Mouse (Mus musculus) heart, adult 18-20 months (tissue): ENCODE data around the gene Vps72. TPM values are rescaled to one million over a fixed set of nuclear protein-coding genes. Genes with fewer than 3 reads are reported as not detected.
A peak's percentile ranks its signal among the peaks of the same experiment; 100 is the strongest.
"Not testable (repeated sequence)": the region's sequence is repeated elsewhere in the genome, so short reads cannot be mapped to it uniquely, and the experiment has no call there.

ENCODE experiments used
- DNase-seq, 2 experiments: peaks; one replicate each; pipeline ENCODE4 v3.0.0; 2021 to 2022; ENCODE audit warnings: mixed read lengths in 1 of 2
- total RNA-seq, 2 experiments: library from RNA; stranded (reverse); gene quantifications; 2 replicates each; pipeline ENCODE4 v1.2.3; 2021

The Vps72 gene
- total RNA-seq, 2 experiments from 2014 or later = 32.1 to 32.5 TPM

DNA sequence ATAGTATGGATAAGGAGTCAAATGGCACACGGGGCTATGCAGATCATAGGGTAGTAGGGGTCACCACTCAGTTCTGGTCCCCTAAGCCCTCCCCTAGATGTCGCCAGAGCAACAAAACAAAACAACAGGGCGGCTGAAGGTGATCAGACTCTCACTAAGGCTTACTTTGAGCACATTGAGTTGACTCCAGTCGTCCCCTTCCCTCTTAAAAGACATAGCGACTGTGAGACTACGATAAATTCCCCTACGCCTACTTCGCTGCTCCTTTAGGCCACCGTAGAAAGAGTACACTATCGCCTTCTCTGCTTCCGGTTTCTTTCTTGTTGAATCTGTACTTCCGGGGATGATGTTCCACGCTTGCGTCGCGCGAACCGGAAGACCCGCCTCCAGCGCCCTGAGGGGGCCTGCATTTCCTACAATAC is 22.9 kb downstream of the Vps72 start, which contains the start of the genes Scnm1 and Lysmd1:
Gene Scnm1 (minus strand): TSS at position 332 of the 422 bp plus-strand sequence.
Gene Lysmd1 (plus strand): TSS at position 409 of the 422 bp plus-strand sequence.
- DNase-seq = peak; percentile 94 to 96

DNA sequence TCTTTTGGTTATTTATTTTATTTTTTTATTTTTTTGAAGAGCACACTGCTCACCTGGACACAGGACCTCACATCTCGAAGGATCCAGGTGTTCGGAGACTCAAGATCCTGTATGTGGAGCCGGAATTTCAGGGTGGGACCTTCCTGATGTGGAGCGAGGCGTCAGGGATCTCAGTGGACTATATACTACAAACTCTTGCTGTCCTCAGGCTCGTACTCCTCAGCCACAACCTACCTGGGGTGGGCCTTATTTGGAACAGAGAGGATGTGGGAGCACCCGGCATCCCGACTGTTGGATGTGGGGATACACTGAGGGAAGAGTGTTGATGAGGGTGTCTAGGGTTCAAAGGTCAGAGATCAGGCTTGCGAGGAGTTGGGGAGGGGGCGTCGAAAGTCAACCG is 23.3 kb downstream of the Vps72 start:
- not testable (repeated sequence) for DNase-seq

DNA sequence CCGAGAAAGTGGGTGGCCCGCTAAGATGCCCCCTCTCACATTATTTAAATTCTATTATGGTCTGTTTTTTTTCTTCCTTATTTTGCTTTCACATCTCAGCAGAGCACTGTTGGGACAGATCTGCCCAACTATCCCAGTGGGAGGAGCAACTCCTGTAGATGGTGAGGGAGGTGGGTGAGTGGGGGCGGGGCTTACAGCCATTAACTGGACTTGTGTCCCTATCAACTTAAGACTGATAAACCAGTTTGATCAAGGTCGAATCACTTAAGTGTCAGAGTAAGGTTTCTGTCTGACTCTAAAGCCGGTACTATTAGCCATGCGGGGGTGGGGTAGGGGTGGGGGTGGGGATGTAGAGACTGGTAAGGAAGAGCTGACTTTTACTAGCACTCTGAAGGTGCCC is 24.2 kb downstream of the Vps72 start:
- DNase-seq = peak; percentile 71 to 76

DNA sequence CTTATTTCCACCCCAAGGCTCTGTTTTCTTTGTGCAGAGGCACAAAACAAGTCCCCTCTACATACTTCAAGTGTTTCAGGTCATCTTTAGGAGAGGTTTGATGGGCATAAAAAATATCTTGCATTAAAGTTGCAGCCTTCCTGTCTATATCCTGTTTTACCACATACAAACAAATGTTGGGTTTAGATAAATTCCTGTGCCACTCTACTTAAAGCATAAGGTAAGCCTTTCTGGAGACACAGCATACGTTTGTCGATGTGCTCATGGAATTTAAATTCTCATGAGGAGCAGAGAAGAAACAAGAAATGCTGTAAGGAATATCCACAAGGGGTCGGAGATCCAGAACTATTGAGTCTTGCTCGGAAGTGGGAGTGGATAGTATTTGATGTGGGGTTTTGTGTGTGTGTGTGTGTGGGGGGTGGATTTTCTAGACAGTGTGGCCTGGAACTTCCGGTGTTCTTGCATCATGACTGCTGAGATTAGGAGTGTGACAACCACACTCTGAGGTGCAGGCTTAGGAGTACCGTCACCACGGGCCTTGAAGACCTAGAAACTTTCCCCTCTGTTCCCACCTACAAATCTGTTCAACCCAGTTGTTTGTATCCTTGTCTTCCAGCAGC is 24.7 kb downstream of the Vps72 start:
- no peak for DNase-seq

DNA sequence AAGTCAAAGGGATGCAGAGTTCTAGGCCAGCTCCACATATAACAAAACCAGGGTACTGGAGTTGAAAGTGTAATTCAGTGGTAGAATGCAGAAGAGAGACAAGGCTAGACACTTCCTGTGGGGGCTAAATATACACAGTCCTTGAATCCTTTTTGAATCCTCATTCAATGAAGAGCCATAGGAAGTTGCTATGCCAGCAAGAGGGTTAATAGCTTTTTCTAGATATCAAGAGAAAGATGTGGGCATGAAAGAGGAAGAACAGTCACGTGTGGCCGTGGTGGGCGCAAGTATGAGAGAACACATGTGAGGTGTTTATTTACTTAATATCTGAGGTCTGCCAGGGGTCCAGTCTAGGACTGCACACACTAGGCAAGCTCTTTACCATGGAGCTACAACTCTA is 25.5 kb downstream of the Vps72 start:
- no peak for DNase-seq

DNA sequence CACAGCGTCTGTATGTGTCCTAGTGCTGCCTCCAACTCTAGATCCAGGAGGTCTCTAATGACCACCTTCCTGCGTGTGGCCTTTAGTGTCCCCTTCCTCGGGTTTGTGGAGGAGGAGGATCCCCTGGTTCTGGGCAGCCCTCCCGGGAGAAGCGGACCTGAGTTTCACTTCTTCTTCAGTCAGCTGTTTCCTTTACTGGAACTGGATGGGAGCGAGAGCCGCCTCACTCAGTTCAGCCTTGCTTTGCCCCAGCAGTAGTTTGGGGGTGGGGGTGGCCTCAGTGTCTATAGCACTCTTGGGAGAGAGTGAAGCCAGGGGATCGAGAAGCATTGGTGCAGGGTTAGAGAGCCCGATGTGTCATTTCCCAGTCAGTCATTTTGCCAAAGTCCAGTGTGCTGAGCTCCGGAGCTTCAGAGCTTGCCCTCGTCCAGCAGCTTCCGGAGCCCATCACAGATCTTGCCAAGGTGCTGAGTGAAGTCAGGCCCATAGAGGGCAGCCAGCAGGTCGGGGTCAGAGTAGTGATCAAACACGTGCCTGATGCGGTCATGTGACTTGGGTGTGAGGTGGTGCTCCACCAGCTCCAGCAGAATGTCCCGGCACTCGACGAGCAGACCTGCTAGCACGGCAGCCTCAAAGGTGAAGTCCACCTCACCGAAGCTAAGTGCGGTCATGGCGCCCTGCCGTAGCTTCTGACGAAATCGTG is 28.9 kb downstream of the Vps72 start:
- peak in 1 of 2 experiments; percentile 63 for DNase-seq

DNA sequence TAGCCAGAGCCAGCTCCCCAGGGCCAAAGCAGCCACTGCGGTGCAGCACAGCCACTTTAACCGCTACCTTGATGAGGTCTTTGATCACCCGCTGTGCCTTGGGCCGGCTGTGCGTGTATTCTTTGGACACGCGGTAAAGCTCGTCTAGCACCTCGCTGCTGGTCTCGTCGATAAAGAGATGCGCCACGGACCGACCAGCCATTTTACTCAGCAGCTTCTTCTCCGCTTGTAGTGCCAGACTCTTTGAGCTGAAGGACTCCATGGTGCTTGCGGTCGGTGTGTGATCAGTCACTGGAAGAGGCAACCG is 29.4 kb downstream of the Vps72 start:
- no peak for DNase-seq

DNA sequence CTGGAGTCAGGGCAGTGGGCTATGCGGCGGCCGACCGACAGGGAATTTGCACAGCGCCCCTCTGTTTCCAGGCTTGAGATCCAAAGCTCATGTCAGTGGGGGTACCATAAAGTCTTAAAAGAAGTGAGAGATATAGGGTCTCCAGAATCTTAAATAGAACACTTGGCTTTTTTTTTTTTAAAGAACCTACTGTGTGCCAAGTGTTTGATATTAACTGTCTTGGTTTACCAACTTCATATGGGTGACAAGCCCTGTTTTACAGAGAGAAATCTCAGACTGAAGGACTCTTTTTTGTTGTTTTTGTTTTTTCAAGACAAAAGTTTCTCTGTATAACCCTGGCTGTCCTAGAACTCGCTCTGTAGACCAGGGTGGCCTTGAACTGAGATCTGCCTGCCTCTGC is 30.0 kb downstream of the Vps72 start:
- DNase-seq = no peak

DNA sequence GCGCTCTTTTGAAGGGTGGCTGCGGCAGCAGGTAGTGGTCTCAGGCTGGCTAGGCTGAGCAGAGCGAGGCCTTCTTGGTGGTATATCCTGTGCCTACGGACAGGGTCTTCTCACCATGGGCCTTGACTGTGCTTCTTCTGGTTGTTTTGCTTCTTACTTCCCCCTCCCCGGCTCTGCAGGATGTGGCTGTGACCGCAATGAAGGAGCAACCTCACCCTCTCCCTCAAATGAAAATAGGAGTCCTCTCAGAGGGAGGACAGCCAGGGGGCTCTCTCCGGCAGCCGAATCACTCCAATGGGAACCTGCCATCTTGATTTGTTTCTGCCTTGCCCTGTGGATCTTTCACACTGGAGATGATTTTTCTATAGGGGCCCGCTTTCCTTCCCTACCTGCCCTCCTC is 30.7 kb downstream of the Vps72 start:
- DNase-seq = peak in 1 of 2 experiments; percentile 59

DNA sequence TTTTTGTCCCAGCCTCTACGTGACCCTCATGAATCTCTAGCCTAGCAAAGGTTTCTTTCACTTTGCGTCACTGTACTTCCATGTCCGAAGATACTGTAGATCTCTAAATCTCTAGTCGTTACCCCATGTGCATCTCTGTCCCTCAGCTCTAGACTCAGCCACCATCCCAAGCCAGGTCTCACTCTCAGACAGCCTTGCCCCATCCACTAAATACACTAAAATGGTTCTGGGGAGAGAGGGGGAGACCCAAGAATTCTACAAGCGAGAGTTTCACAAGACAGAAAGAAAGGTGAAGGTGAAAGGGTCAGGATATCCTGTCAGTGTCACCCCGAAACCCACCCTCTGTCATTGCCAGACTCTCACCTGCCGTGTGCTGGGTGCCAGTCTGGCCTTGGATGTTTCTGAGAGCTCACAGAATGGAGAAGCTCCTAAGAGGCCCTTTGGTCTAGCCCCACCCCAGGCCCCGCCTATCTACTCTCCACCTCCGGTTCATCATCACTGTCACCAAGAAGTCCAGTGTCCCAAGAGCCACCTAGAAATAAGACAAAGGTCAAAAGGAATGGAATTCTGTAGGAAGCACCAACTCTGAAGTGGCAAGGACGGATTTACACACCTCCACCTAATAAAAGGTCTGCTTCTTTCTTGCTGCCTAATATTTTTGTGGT is 31.3 kb downstream of the Vps72 start, which contains the start of gene Tnfaip8l2:
Gene Tnfaip8l2 (minus strand): TSS at position 409 of the 665 bp plus-strand sequence.
- peak in 1 of 2 experiments; percentile 71 for DNase-seq

DNA sequence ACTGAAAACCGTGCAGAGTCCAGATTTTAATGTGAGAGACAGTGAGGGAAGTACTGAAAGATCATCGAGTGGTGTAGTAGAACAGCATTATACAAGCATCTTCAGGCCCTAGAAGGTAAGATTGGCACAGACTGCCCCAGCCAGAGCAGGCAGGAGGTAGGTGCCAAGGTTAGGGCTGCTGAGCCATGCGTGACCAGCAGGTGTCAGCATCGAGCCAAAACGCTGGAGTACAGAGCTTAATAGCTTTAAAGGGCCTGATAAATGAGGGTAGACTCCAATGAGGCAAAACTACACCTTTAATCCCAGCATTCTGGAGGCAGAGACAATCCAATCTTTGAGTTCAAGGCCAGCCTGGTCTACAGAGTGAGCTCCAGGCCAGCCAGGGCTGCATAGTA is 31.8 kb downstream of the Vps72 start:
- DNase-seq = peak; percentile 90 to 96

DNA sequence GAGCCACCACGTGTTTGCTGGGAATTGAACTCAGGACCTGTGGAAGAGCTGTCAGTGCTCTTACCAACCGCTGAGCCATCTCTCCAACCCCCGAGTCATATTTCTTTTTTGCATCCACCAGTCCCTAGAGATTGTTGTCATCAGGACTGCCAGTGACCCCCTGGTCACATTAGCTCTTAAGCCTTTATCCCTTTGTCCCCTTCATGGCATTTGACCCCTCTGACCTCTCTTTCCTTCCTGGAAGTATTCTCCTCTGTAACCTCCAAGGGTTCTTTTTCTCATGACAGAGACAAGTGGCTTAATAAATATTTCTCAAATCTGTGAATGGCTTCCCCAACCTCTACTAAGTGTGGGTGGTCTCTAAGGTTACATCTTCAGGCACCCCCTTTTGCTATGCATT is 37.1 kb downstream of the Vps72 start:
- DNase-seq = no peak

DNA sequence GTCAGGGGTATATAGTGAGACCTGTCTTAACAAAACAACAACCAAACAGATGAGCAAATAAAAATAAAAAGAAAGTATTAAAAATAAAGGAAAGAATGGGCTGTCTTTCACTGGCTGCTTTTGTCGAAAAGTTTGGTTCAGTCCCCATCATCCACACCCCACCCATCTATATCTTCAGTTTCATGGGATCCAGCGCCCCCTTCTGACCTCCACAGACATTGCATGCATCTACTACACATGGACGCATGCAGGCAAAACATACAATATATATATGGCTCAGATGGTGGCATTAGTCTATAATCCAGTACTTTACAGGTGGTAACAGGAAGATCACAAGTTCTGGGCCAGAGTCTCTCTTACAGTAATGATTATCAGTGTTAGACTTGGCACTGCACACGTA is 43.1 kb downstream of the Vps72 start:
- DNase-seq = peak in 1 of 2 experiments; percentile 51

DNA sequence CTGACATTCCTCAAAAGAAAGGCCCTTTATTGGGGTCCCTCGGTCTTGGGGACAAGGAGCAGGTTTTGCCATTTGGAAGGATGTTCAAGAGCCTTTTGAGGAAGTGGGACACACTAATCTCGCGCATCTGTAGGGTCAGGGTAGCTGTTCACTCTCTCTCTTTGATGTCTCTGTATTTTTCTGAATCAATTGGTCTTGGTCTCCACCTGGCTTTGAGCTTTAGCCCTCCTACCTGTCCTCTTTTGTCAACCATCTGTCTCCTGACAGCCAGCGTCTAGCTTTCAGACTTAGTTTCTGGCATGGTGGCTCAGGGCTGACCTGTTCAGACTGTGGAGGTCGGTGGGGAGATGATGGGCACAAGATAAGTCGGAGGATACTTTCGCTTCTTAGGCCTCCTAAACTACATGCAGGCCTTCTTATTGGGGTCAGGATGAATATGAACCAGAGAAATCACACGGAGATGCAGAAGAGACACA is 48.7 kb downstream of the Vps72 start:
- DNase-seq = no peak

DNA sequence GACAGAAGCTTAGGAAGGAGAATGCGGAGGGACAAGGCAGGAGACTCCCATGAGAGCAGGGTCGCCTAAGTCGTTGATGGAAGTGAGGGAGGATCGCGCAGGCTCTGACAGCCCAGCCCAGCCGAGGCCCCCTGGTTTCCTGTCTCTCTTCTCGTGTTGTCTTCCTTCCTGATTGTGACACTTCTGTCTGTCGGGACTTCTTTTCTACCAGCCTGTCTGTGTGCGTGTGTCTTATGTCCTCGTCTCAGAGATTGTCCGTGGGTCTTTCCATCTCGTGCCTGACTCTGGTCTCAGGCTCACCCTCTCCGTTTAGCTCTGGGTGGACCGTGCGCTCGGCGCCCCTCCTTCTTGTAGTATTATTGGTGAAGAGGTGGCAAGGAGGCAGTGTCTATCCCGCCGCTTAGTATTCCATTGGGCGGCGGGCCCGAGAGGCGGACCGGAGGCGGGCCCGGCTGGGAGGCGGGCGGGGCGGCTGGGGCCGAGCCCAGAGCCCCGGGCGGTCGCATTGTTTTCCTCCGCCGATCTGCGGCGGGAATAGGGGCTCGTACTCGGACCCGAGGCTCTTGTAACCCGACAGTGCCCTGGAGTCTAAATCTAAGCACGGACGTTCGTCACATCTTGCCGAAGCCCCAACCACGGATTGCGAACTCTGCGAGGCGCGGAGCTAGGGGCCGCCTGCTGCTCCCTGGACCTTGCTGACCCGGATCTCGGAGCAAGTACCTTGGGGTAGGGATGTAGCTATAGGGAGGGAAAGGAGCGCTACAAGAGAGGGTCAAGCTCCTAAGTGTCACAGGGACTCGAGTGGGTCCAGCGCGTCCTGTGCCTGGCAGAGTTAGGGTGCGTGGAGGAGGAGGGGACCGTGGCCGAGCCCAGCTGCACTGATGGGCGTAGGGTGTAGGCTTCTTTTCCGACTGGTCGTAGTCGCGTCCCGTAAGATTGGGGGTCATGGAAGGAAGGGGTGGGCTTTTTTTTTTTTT is 49.5 kb downstream of the Vps72 start, which contains the start of gene Sema6c:
Gene Sema6c (plus strand): TSS at position 471 of the 977 bp plus-strand sequence.
- peak; percentile 93 to 95 for DNase-seq

DNA sequence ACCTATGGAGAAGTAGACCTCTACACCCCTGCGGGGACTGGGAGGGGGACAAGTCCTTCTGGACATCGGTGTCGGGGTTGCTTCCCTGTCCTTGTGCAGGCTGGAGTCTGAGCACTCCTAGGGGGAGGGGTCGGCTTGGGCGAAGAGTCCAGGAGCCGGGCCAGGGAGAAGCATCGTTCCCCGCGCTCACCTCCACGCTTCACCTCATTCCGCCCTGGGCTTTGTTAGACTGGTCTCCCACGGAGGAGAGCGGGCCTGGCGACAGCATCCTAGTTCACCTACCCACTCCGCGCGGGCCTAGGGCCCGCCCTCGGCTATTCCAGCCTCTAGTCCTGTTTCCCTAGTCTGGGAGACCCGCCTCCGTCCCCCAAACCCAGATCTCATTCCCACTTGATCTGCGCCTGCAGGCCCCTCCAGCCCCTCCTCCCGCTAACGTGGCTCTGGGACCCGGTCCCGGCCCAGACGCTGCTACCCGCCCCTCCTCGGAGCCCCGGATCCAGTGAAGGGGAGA is 50.3 kb downstream of the Vps72 start:
- DNase-seq = peak in 1 of 2 experiments; percentile 30

DNA sequence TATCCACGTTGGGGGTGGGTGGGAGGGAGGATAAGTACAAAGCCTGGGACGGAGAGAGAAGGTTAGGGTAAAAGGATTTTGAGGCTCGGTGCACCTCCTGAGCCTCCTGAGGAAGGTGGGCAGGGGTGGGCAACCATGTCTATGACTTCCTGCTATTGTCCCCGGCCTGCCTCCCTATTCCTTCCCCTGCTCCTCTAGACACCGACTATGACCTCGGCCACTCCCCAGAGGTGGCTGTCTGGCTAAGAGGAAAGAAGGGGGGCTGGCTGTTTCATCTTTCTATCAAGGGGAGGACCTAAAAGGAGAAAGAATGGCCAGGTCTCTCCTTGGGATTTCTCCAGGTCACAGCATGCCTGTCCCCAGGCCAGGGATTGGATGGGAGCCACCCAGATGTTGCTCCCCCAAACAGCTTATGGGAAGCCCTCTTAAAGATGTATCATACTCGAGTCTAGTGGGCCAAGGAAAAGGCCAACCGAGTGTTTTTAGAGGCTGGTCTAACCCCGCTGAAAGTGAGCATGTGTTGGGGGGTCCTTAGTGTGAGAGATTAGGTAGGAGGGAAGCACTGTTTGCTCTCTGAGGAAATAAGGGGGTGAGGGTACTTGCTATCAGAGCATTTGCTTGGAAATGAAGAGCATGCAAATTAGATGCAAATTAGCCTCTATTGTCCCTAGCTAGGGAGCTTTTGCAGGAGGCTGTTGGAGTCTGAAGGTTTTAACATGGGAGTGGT is 51.0 kb downstream of the Vps72 start:
- DNase-seq = no peak

DNA sequence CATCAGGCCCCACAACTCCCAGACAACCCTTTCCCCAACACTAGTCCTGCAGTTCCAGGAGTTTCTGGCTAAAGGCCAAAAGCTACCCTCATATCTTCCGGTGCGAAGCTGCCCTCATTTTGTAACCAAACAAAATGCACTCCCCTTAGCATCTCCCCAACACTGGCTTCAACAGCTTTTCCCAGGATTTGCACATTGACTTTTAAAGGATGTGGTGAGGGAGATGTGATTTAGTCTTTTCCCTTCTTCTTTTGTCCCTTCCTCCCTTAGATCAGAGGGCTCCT is 51.5 kb downstream of the Vps72 start:
- no peak for DNase-seq

DNA sequence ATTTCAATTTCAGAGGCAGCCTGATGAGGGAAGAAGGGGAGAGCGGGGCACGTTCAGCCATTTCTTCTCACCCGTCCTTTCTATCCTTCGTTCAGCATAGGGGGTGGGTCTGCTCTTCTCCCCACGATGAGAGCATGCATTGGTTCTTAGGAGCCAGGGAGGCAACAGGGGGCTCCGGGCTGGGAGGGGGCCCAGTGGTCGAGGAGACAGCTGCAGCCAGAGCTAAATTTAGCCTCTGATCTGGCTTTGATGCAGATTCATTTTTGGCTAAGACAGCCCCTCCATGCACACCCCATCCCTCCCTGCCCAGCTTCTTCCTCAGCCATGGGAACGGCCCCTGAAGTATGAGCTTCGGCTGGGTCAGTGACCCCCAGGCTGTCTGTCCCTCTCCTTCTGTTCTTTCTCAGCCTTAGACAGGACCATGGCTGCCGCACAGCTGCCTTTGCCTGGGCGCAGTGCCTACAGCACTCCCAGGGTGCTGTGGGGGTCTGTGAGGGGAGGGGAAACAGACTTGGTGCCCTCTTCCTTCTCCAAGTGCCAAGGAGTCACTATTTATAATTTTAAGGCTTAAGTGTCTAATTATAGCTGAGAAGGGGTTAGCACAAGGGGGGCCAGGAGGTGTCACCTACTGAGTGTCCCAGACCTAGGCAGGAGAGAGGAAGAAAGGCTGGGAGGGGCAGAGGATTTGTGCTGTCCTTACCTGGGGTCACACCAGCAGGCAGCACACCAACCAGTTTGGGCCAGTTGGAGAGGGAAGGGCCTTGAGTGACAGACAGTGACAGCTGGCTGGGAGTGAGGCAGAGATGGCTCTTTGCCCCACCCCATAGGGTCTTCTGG is 52.8 kb downstream of the Vps72 start:
- DNase-seq = peak in 1 of 2 experiments; percentile 9

DNA sequence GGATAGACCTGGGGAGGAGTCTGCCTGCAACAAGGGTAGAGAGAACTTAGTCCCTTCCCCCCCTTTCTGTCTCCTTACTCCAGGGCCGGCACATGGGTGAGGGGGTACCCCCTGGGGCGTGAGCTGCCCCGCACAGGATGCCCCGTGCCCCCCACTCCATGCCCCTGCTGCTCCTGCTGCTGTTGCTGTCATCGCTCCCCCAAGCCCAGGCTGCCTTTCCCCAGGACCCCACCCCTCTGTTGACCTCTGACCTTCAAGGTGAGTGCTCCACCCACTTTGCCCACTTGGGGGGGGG is 53.4 kb downstream of the Vps72 start:
- DNase-seq = no peak
